Mouse (Mus musculus): ENCODE measurements around the gene Olfr591. TPM values are rescaled to one million over a fixed set of nuclear protein-coding genes. Genes with fewer than 3 reads are reported as not detected.
"Not testable (repeated sequence)": the region's sequence is repeated elsewhere in the genome, so short reads cannot be mapped to it uniquely, and the experiment has no call there.

Olfr591 gene
- total RNA-seq (2021), result not detected

GRCm38 (mm10) chr7:103178240-103178639 lies at the start of gene Olfr591:
Gene Olfr591 (minus strand): TSS chr7:103178340.
- DNase-seq, result no peak

- no peak for DNase-seq
Observed at GRCm38 (mm10) chr7:103216696-103217095, 38.6 kb upstream of the Olfr591 start, which contains the start of gene Olfr594. Gene Olfr594 (plus strand): TSS chr7:103216996.

- DNase-seq, result not testable (repeated sequence)
Observed at GRCm38 (mm10) chr7:103212050-103212449, 33.9 kb upstream of the Olfr591 start.

GRCm38 (mm10) chr7:103211562-103211961 lies 33.4 kb upstream of the Olfr591 start, which contains the start of gene Olfr593:
Gene Olfr593 (plus strand): TSS chr7:103211862.
- no peak for DNase-seq

GRCm38 (mm10) chr7:103184503-103184902 lies 6.4 kb upstream of the Olfr591 start, which contains the start of gene Olfr592:
Gene Olfr592 (plus strand): TSS chr7:103184803.
- not testable (repeated sequence) for DNase-seq

GRCm38 (mm10) chr7:103169697-103170096 lies 8.4 kb downstream of the Olfr591 start:
- DNase-seq, result no peak

- no peak for DNase-seq
Observed at GRCm38 (mm10) chr7:103156256-103156655, 21.9 kb downstream of the Olfr591 start, which contains the start of gene Olfr589. Gene Olfr589 (minus strand): TSS chr7:103156356.

- DNase-seq, result no peak
Observed at GRCm38 (mm10) chr7:103140579-103140978, 37.6 kb downstream of the Olfr591 start, which contains the start of gene Olfr588-ps1. Gene Olfr588-ps1 (plus strand): TSS chr7:103140879.

- no peak for DNase-seq
Observed at GRCm38 (mm10) chr7:103125538-103125937, 52.6 kb downstream of the Olfr591 start, which contains the start of gene Olfr586. Gene Olfr586 (minus strand): TSS chr7:103125638.

GRCm38 (mm10) chr7:103119406-103119805 lies 58.7 kb downstream of the Olfr591 start:
- DNase-seq, result no peak

Other genes starting within 250 kb of the Olfr591 start
- gene Olfr573-ps1, start 235.8 kb downstream of the Olfr591 start, total RNA-seq (2021), result not detected
- not detected for gene Olfr574, start 229.9 kb downstream of the Olfr591 start, total RNA-seq (2021)
- not detected for gene Olfr575, start 219.6 kb downstream of the Olfr591 start, total RNA-seq (2021)
- not detected for gene Olfr576, start 215.7 kb downstream of the Olfr591 start, total RNA-seq (2021)
- gene Olfr577, start 202.4 kb downstream of the Olfr591 start, total RNA-seq (2021), result not detected
- gene Olfr578, start 189.0 kb downstream of the Olfr591 start, total RNA-seq (2021), result not detected
- gene Olfr582, start 140.3 kb downstream of the Olfr591 start, total RNA-seq (2021), result not detected
- not detected for gene Olfr583, start 127.0 kb downstream of the Olfr591 start, total RNA-seq (2021)
- gene Olfr584, start 96.5 kb downstream of the Olfr591 start, total RNA-seq (2021), result not detected
- gene Olfr585, start 80.6 kb downstream of the Olfr591 start, total RNA-seq (2021), result not detected
- not detected for gene Olfr586, start 52.7 kb downstream of the Olfr591 start, total RNA-seq (2021)
- not detected for gene Olfr588-ps1, start 37.5 kb downstream of the Olfr591 start, total RNA-seq (2021)
- not detected for gene Olfr589, start 22.0 kb downstream of the Olfr591 start, total RNA-seq (2021)
- gene Olfr592, start 6.5 kb upstream of the Olfr591 start, total RNA-seq (2021), result not detected
- not detected for gene Olfr593, start 33.5 kb upstream of the Olfr591 start, total RNA-seq (2021)
- not detected for gene Olfr594, start 38.7 kb upstream of the Olfr591 start, total RNA-seq (2021)
- not detected for gene Usp17ld, start 74.2 kb upstream of the Olfr591 start, total RNA-seq (2021)
- not detected for gene Olfr596, start 127.3 kb upstream of the Olfr591 start, total RNA-seq (2021)
- not detected for gene Olfr597, start 138.0 kb upstream of the Olfr591 start, total RNA-seq (2021)
- not detected for gene Olfr598, start 145.2 kb upstream of the Olfr591 start, total RNA-seq (2021)
- gene Olfr599, start 157.6 kb upstream of the Olfr591 start, total RNA-seq (2021), result not detected
- gene Olfr600, start 171.3 kb upstream of the Olfr591 start, total RNA-seq (2021), result not detected
- gene Olfr601, start 184.3 kb upstream of the Olfr591 start, total RNA-seq (2021), result not detected
- not detected for gene Olfr603, start 207.8 kb upstream of the Olfr591 start, total RNA-seq (2021)
- not detected for gene Usp17lc, start 236.7 kb upstream of the Olfr591 start, total RNA-seq (2021)